Mouse (Mus musculus) cerebellum, adult 9-11 months (tissue): ENCODE measurements around the gene Dtl.
"Not testable (repeated sequence)": the region's sequence is repeated elsewhere in the genome, so short reads cannot be mapped to it uniquely, and the experiment has no call there.

Experiments used
- DNase-seq: peaks from one replicate; pipeline ENCODE4 v3.0.0; 2022

The Dtl gene

GRCm38 (mm10) chr1:191517056-191517455, 58.3 kb downstream of the Dtl start:
- DNase-seq = no peak

- DNase-seq = not testable (repeated sequence)
Observed at GRCm38 (mm10) chr1:191516351-191516750, 59.0 kb downstream of the Dtl start.

- no peak for DNase-seq
Observed at GRCm38 (mm10) chr1:191513195-191513594, 62.1 kb downstream of the Dtl start.

GRCm38 (mm10) chr1:191512383-191512782, 63.0 kb downstream of the Dtl start:
- DNase-seq = no peak

GRCm38 (mm10) chr1:191511503-191511902, 63.8 kb downstream of the Dtl start:
- no peak for DNase-seq

GRCm38 (mm10) chr1:191509865-191510264, 65.5 kb downstream of the Dtl start:
- DNase-seq = no peak

GRCm38 (mm10) chr1:191509131-191509530, 66.2 kb downstream of the Dtl start:
- DNase-seq = no peak

- DNase-seq = no peak
Observed at GRCm38 (mm10) chr1:191506791-191507190, 68.6 kb downstream of the Dtl start.

- DNase-seq = no peak
Observed at GRCm38 (mm10) chr1:191499666-191500065, 75.7 kb downstream of the Dtl start.

GRCm38 (mm10) chr1:191498271-191498955, 76.9 kb downstream of the Dtl start:
- DNase-seq = no peak

- no peak for DNase-seq
Observed at GRCm38 (mm10) chr1:191496676-191497075, 78.7 kb downstream of the Dtl start.

GRCm38 (mm10) chr1:191495051-191495467, 80.3 kb downstream of the Dtl start:
- DNase-seq = peak; percentile 57

GRCm38 (mm10) chr1:191494303-191494655, 81.1 kb downstream of the Dtl start:
- DNase-seq = peak; percentile 63

- peak; percentile 58 for DNase-seq
Observed at GRCm38 (mm10) chr1:191493476-191494302, 81.7 kb downstream of the Dtl start.

GRCm38 (mm10) chr1:191490446-191490845, 84.9 kb downstream of the Dtl start:
- no peak for DNase-seq
